Mouse (Mus musculus) liver, embryonic 16.5 days (tissue): ENCODE measurements around the gene Tll2. TPM values are rescaled to one million over a fixed set of nuclear protein-coding genes. Genes with fewer than 3 reads are reported as not detected.

ENCODE experiments used
- ATAC-seq: fragments of 200-750 bp; cut with Nextera tagmentation; 2 replicates; pipeline ENCODE4 v1.8.0; 2017; ENCODE audit warnings: low read depth, mild to moderate bottlenecking, moderate number of reproducible peaks, moderate library complexity
- H3K27ac ChIP-seq: fragments of 300-500 bp; sonication (generic); 2 replicates; pipeline ENCODE4 v1.5.1; 2014; ENCODE audit warnings: mild to moderate bottlenecking, low read length
- H3K27me3 ChIP-seq: fragments of 300-500 bp; sonication (generic); 2 replicates; pipeline ENCODE4 v1.6.1; 2014; ENCODE audit warnings: low read depth, low read length, mixed read lengths; ENCODE audit not compliant: control insufficient read depth, insufficient read depth
- H3K36me3 ChIP-seq: fragments of 300-500 bp; sonication (generic); 2 replicates; pipeline ENCODE4 v1.6.1; 2014; ENCODE audit warnings: mild to moderate bottlenecking; ENCODE audit not compliant: control insufficient read depth, insufficient read depth
- H3K4me1 ChIP-seq: fragments of 300-500 bp; sonication (generic); 2 replicates; pipeline ENCODE4 v1.6.1; 2014; ENCODE audit warnings: low read depth, low read length, mixed read lengths; ENCODE audit not compliant: control insufficient read depth
- H3K4me2 ChIP-seq: fragments of 300-500 bp; sonication (generic); 2 replicates; pipeline ENCODE4 v1.6.1; 2014; ENCODE audit warnings: low read depth, low read length, mixed read lengths
- H3K4me3 ChIP-seq: fragments of 300-500 bp; sonication (generic); 2 replicates; pipeline ENCODE4 v1.5.1; 2014; ENCODE audit warnings: low read depth, mild to moderate bottlenecking, low read length
- H3K9ac ChIP-seq: fragments of 300-500 bp; sonication (generic); 2 replicates; pipeline ENCODE4 v1.6.1; 2014; ENCODE audit warnings: low read depth, low read length
- H3K9me3 ChIP-seq: fragments of 300-500 bp; sonication (generic); replicated peaks from 2 replicates; pipeline ENCODE4 v1.6.1; 2016; ENCODE audit warnings: low read length; ENCODE audit not compliant: control insufficient read depth
- WGBS: fragments of 180-500 bp; shearing (Covaris S2); extraction: QIAGEN DNeasy Blood & Tissue Kit; methylation state at CpG from one replicate; pipeline ENCODE4 v1.1.7; 2014; ENCODE audit not compliant: insufficient replicate concordance; 5-methylcytosine and 5-hydroxymethylcytosine counted together
- polyA plus RNA-seq: library from polyadenylated mRNA; unstranded; fragments of >200 nt; fragmentation: Nextera tagmentation; extraction: Ambion mirVana; gene quantifications from 2 replicates; pipeline ENCODE4 v1.2.1, GENCODE M21; 2015

Tll2 gene
- polyA plus RNA-seq, 1 experiment from 2014 or later: not detected

- WGBS: 53% methylated on average over 4 of the region's 4 CpGs
- H3K36me3 ChIP-seq: no peaks in the 10 kb centered on the region
- no peak overlapping the region for H3K9ac ChIP-seq
- no peaks in the 10 kb centered on the region for H3K9me3 ChIP-seq
- no peak for ATAC-seq
- no peak overlapping the region for H3K4me2 ChIP-seq
- no peak overlapping the region for H3K4me3 ChIP-seq
- no peaks in the 10 kb centered on the region for H3K27me3 ChIP-seq
- H3K27ac ChIP-seq: no peak overlapping the region
- no peaks in the 10 kb centered on the region for H3K4me1 ChIP-seq
These were observed 151.9 kb downstream of the Tll2 start for GRCm38 (mm10) chr19:41054702-41055101.

- ATAC-seq: no peak
- H3K27me3 ChIP-seq: no peaks in the 10 kb centered on the region
- H3K9me3 ChIP-seq: no peaks in the 10 kb centered on the region
- H3K27ac ChIP-seq: no peak overlapping the region
- H3K4me2 ChIP-seq: no peak overlapping the region
- H3K4me1 ChIP-seq: no peaks in the 10 kb centered on the region
- H3K9ac ChIP-seq: no peak overlapping the region
- no peak overlapping the region for H3K4me3 ChIP-seq
- WGBS: 25% methylated on average over 10 of the region's 10 CpGs
- H3K36me3 ChIP-seq: no peaks in the 10 kb centered on the region
These were observed 153.1 kb downstream of the Tll2 start for GRCm38 (mm10) chr19:41053530-41053929.

- Histone ChIP-seq H3K9ac (no peak overlapping the region), H3K27me3 (no peaks in the 10 kb centered on the region), H3K4me2 (no peak overlapping the region), H3K36me3 (no peaks in the 10 kb centered on the region), H3K9me3 (no peaks in the 10 kb centered on the region), H3K27ac (no peak overlapping the region), H3K4me1 (no peaks in the 10 kb centered on the region), H3K4me3 (no peak overlapping the region)
- ATAC-seq: no peak
- 39% methylated on average over 5 of the region's 5 CpGs for WGBS
These were observed 154.4 kb downstream of the Tll2 start for GRCm38 (mm10) chr19:41052247-41052646.

DNA sequence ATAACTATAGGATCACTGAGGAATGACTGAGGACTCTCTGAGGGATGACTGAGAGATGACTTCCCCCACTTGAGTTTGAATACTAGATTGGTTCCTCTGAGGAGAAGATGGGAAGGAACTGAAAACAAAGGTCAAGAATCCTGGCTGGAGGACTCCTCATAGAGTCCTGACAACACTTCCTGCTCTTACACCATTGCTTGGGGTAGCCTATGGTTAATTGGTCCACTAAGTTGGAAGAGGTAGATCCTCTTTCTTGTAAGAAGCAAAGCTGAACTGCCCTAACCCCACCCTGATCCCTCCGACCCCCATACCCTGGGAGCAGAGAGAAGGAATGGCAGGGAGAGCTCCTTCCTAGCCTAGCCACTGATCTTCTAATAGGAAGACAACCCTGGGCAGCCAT, 154.9 kb downstream of the Tll2 start:
- H3K27ac ChIP-seq: no peak overlapping the region
- H3K9ac ChIP-seq: no peak overlapping the region
- no peaks in the 10 kb centered on the region for H3K9me3 ChIP-seq
- H3K36me3 ChIP-seq: no peaks in the 10 kb centered on the region
- no peak overlapping the region for H3K4me2 ChIP-seq
- no peak for ATAC-seq
- 55% methylated on average over 1 of the region's 1 CpGs for WGBS
- no peaks in the 10 kb centered on the region for H3K4me1 ChIP-seq
- H3K4me3 ChIP-seq: no peak overlapping the region
- no peaks in the 10 kb centered on the region for H3K27me3 ChIP-seq

DNA sequence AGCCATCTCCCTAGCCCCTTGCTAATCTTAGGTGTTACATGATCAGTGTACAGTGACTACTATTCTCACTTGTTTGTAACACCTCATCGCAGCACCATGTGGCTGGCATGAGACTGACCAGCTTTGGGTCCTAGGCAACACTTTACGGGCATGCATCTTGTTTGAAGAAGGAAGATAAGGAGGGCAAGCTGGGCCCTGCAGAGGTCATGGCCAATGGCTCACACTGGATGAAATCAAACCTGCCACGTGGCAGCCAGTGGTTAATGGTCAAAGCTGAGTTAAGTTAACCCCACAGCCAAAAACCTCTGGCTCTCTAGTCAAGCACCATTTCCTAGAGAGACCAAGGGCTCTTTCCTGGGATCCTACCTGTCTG, 158.5 kb downstream of the Tll2 start:
- H3K27ac ChIP-seq: no peak overlapping the region
- no peaks in the 10 kb centered on the region for H3K9me3 ChIP-seq
- no peak overlapping the region for H3K4me3 ChIP-seq
- no peaks in the 10 kb centered on the region for H3K36me3 ChIP-seq
- H3K9ac ChIP-seq: no peak overlapping the region
- H3K4me1 ChIP-seq: no peaks in the 10 kb centered on the region
- H3K4me2 ChIP-seq: no peak overlapping the region
- H3K27me3 ChIP-seq: no peaks in the 10 kb centered on the region
- WGBS: 52% methylated on average over 3 of the region's 3 CpGs
- ATAC-seq: no peak

GRCm38 (mm10) chr19:41047437-41048186, 159.0 kb downstream of the Tll2 start:
- no peak overlapping the region for H3K4me3 ChIP-seq
- 68% methylated on average over 9 of the region's 9 CpGs for WGBS
- H3K4me2 ChIP-seq: no peak overlapping the region
- H3K4me1 ChIP-seq: no peaks in the 10 kb centered on the region
- H3K27ac ChIP-seq: no peak overlapping the region
- no peak overlapping the region for H3K9ac ChIP-seq
- H3K36me3 ChIP-seq: no peaks in the 10 kb centered on the region
- no peaks in the 10 kb centered on the region for H3K27me3 ChIP-seq
- H3K9me3 ChIP-seq: no peaks in the 10 kb centered on the region
- ATAC-seq: no peak

GRCm38 (mm10) chr19:41045091-41045770, 161.4 kb downstream of the Tll2 start:
- no peaks in the 10 kb centered on the region for H3K36me3 ChIP-seq
- ATAC-seq: no peak
- H3K9me3 ChIP-seq: no peaks in the 10 kb centered on the region
- H3K4me3 ChIP-seq: no peak overlapping the region
- 37% methylated on average over 10 of the region's 10 CpGs for WGBS
- H3K27ac ChIP-seq: no peak overlapping the region
- H3K9ac ChIP-seq: no peak overlapping the region
- no peaks in the 10 kb centered on the region for H3K27me3 ChIP-seq
- H3K4me2 ChIP-seq: no peak overlapping the region
- H3K4me1 ChIP-seq: no peaks in the 10 kb centered on the region

- 54% methylated on average over 7 of the region's 7 CpGs for WGBS
- no peaks in the 10 kb centered on the region for H3K9me3 ChIP-seq
- no peak for ATAC-seq
- no peak overlapping the region for H3K27ac ChIP-seq
- H3K36me3 ChIP-seq: no peaks in the 10 kb centered on the region
- H3K4me1 ChIP-seq: no peaks in the 10 kb centered on the region
- no peak overlapping the region for H3K9ac ChIP-seq
- no peak overlapping the region for H3K4me3 ChIP-seq
- no peak overlapping the region for H3K4me2 ChIP-seq
- H3K27me3 ChIP-seq: no peaks in the 10 kb centered on the region
These were observed 167.5 kb downstream of the Tll2 start for GRCm38 (mm10) chr19:41039110-41039509.

DNA sequence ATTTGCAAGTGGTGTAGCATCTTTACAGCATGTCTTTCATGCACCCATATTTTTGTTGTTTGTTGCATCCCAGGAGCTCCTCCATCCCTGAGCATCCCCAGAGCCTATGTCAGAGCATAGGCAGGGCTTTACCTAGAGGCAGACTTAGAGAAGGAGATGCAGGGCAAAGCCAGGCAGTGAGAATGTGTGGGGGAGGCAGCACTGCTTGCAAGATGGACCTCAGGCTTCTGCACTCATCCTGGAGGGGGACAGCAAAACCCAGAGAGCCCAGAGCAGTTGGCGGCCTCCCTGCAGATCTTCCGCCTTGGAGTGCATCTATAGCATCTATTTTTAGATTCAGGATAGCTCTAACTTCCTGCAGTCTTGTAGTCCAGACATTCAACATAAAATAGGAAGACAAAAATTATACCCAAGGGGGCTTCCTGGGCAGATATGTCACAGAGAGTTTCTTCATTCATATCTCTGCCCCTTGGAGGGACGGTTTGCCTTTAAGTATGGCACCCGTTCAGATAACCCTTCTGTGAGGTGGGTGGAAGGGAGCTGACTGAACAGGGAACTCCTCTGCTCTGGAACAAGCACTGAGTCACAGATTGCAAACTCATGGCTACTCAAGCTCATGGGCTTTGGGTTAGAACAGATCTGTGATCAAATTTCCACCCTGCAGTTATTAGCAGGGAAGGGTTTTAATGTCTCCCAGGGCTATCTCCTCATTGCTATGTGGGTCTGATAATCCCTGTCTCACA, 170.7 kb downstream of the Tll2 start:
- H3K9ac ChIP-seq: no peak overlapping the region
- no peaks in the 10 kb centered on the region for H3K4me1 ChIP-seq
- no peak overlapping the region for H3K27ac ChIP-seq
- no peaks in the 10 kb centered on the region for H3K9me3 ChIP-seq
- no peak for ATAC-seq
- H3K27me3 ChIP-seq: peaks cover 3% of the 10 kb centered on the region; the same call in 1 of the 2 replicates
- H3K36me3 ChIP-seq: no peaks in the 10 kb centered on the region
- no peak overlapping the region for H3K4me3 ChIP-seq
- no peak overlapping the region for H3K4me2 ChIP-seq
- 10% methylated on average over 4 of the region's 4 CpGs for WGBS
